Mouse (Mus musculus): ENCODE results near the gene Zfp169. TPM values are rescaled to one million over a fixed set of nuclear protein-coding genes. Genes with fewer than 3 reads are reported as not detected.
A peak's percentile ranks its signal among the peaks of the same experiment; 100 is the strongest.

Zfp169 gene
- polyA plus RNA-seq (2015; fragmentation: Nextera tagmentation; extraction: Ambion mirVana), result 7.9 and 8.4 TPM in 2 replicates

GRCm38 (mm10) chr13:48513003-48513929, at the start of gene Zfp169, which contains the start of gene A830005F24Rik:
Gene Zfp169, minus strand, starts transcription at chr13:48513451.
Gene A830005F24Rik, plus strand, starts transcription at chr13:48513570.
- ATAC-seq, result peak; percentile 99

GRCm38 (mm10) chr13:48562336-48562735, 49.1 kb upstream of the Zfp169 start:
- WGBS, result 93% methylated on average over 5 of the region's 5 CpGs
- no peaks in the 10 kb centered on the region for H3K9me3 ChIP-seq (ENCODE audit: control insufficient read depth, low read length)
- ATAC-seq, result no peak
- H3K4me2 ChIP-seq (ENCODE audit: low read length), result no peak overlapping the region
- peaks cover 7% of the 10 kb centered on the region for H3K4me1 ChIP-seq (replicated peaks; ENCODE audit: control insufficient read depth, insufficient read depth, low read length)
- no peak overlapping the region for H3K4me3 ChIP-seq (replicated peaks; ENCODE audit: low read length)
- no peaks in the 10 kb centered on the region for H3K27me3 ChIP-seq (replicated peaks; ENCODE audit: control insufficient read depth, insufficient read depth, low read length)
- no peaks in the 10 kb centered on the region for H3K36me3 ChIP-seq (ENCODE audit: control insufficient read depth, insufficient read depth)
- H3K27ac ChIP-seq (ENCODE audit: low read length), result no peak overlapping the region
- H3K9ac ChIP-seq (replicated peaks; ENCODE audit: low read depth, low read length), result no peak overlapping the region

More at GRCm38 (mm10) chr13:48513003-48513929, at the start of gene Zfp169, which contains the start of gene A830005F24Rik:
- Histone ChIP-seq H3K4me1 (replicated peaks; ENCODE audit: control insufficient read depth, insufficient read depth, low read length) (peaks cover 9% of the 10 kb centered on the region), H3K9me3 (ENCODE audit: control insufficient read depth, low read length) (no peaks in the 10 kb centered on the region), H3K4me2 (ENCODE audit: low read length) (peak within 1 kb of the TSS; percentile 96), H3K27ac (ENCODE audit: low read length) (0 out of 2 replicates have a peak within 1 kb of the TSS, but pooled peaks have one; percentile 6), H3K9ac (replicated peaks; ENCODE audit: low read depth, low read length) (peak within 1 kb of the TSS; percentile 80), H3K27me3 (replicated peaks; ENCODE audit: control insufficient read depth, insufficient read depth, low read length) (no peaks in the 10 kb centered on the region), H3K36me3 (ENCODE audit: control insufficient read depth, insufficient read depth) (no peaks in the 10 kb centered on the region), H3K4me3 (replicated peaks; ENCODE audit: low read length) (peak within 1 kb of the TSS; percentile 69)
- 2% methylated on average over 34 of the region's 34 CpGs for WGBS

- no peak overlapping the region for H3K4me2 ChIP-seq (ENCODE audit: low read length)
- no peak overlapping the region for H3K4me3 ChIP-seq (replicated peaks; ENCODE audit: low read length)
- H3K36me3 ChIP-seq (ENCODE audit: control insufficient read depth, insufficient read depth), result no peaks in the 10 kb centered on the region
- H3K27me3 ChIP-seq (replicated peaks; ENCODE audit: control insufficient read depth, insufficient read depth, low read length), result no peaks in the 10 kb centered on the region
- WGBS, result 95% methylated on average over 2 of the region's 2 CpGs
- no peak overlapping the region for H3K9ac ChIP-seq (replicated peaks; ENCODE audit: low read depth, low read length)
- H3K9me3 ChIP-seq (ENCODE audit: control insufficient read depth, low read length), result no peaks in the 10 kb centered on the region
- no peak for ATAC-seq
- no peak overlapping the region for H3K27ac ChIP-seq (ENCODE audit: low read length)
- peaks cover 7% of the 10 kb centered on the region for H3K4me1 ChIP-seq (replicated peaks; ENCODE audit: control insufficient read depth, insufficient read depth, low read length)
Measured at GRCm38 (mm10) chr13:48561481-48561880, 48.2 kb upstream of the Zfp169 start.

- Histone ChIP-seq H3K4me1 (replicated peaks; ENCODE audit: control insufficient read depth, insufficient read depth, low read length) (peaks cover 21% of the 10 kb centered on the region), H3K9me3 (ENCODE audit: control insufficient read depth, low read length) (no peaks in the 10 kb centered on the region), H3K27me3 (replicated peaks; ENCODE audit: control insufficient read depth, insufficient read depth, low read length) (no peaks in the 10 kb centered on the region), H3K4me2 (ENCODE audit: low read length) (no peak overlapping the region), H3K9ac (replicated peaks; ENCODE audit: low read depth, low read length) (no peak overlapping the region), H3K36me3 (ENCODE audit: control insufficient read depth, insufficient read depth) (no peaks in the 10 kb centered on the region), H3K4me3 (replicated peaks; ENCODE audit: low read length) (no peak overlapping the region), H3K27ac (ENCODE audit: low read length) (no peak overlapping the region)
- no peak for ATAC-seq
- 79% methylated on average over 1 of the region's 1 CpGs for WGBS
Measured at GRCm38 (mm10) chr13:48555976-48556375, 42.7 kb upstream of the Zfp169 start.

- no peak for ATAC-seq
- WGBS, result 93% methylated on average over 1 of the region's 1 CpGs
- Histone ChIP-seq H3K4me3 (replicated peaks; ENCODE audit: low read length) (no peak overlapping the region), H3K36me3 (ENCODE audit: control insufficient read depth, insufficient read depth) (no peaks in the 10 kb centered on the region), H3K9ac (replicated peaks; ENCODE audit: low read depth, low read length) (no peak overlapping the region), H3K9me3 (ENCODE audit: control insufficient read depth, low read length) (no peaks in the 10 kb centered on the region), H3K27ac (ENCODE audit: low read length) (no peak overlapping the region), H3K27me3 (replicated peaks; ENCODE audit: control insufficient read depth, insufficient read depth, low read length) (no peaks in the 10 kb centered on the region), H3K4me2 (ENCODE audit: low read length) (no peak overlapping the region), H3K4me1 (replicated peaks; ENCODE audit: control insufficient read depth, insufficient read depth, low read length) (peaks cover 21% of the 10 kb centered on the region)
Measured at GRCm38 (mm10) chr13:48554552-48554951, 41.3 kb upstream of the Zfp169 start.

- Histone ChIP-seq H3K36me3 (ENCODE audit: control insufficient read depth, insufficient read depth) (no peaks in the 10 kb centered on the region), H3K9me3 (ENCODE audit: control insufficient read depth, low read length) (no peaks in the 10 kb centered on the region), H3K4me2 (ENCODE audit: low read length) (no peak overlapping the region), H3K4me3 (replicated peaks; ENCODE audit: low read length) (no peak overlapping the region), H3K27me3 (replicated peaks; ENCODE audit: control insufficient read depth, insufficient read depth, low read length) (no peaks in the 10 kb centered on the region), H3K9ac (replicated peaks; ENCODE audit: low read depth, low read length) (no peak overlapping the region), H3K4me1 (replicated peaks; ENCODE audit: control insufficient read depth, insufficient read depth, low read length) (peaks cover 21% of the 10 kb centered on the region), H3K27ac (ENCODE audit: low read length) (peak overlapping the region; percentile 94)
- no peak; the same call in 1 of the 2 replicates for ATAC-seq
- 20% methylated on average over 5 of the region's 5 CpGs for WGBS
Measured at GRCm38 (mm10) chr13:48553511-48553910, 40.3 kb upstream of the Zfp169 start.

- whole genome bisulfite sequencing, result 26% methylated on average over 21 of the region's 21 CpGs
- Histone ChIP-seq H3K36me3 (ENCODE audit: control insufficient read depth, insufficient read depth) (no peaks in the 10 kb centered on the region), H3K27ac (ENCODE audit: low read length) (peak overlapping the region; percentile 94), H3K9ac (replicated peaks; ENCODE audit: low read depth, low read length) (peak overlapping the region; percentile 63), H3K27me3 (replicated peaks; ENCODE audit: control insufficient read depth, insufficient read depth, low read length) (no peaks in the 10 kb centered on the region), H3K4me3 (replicated peaks; ENCODE audit: low read length) (peak overlapping the region; percentile 27), H3K4me1 (replicated peaks; ENCODE audit: control insufficient read depth, insufficient read depth, low read length) (peaks cover 21% of the 10 kb centered on the region), H3K9me3 (ENCODE audit: control insufficient read depth, low read length) (no peaks in the 10 kb centered on the region), H3K4me2 (ENCODE audit: low read length) (peak overlapping the region; percentile 58)
- ATAC-seq, result peak; percentile 94
Measured at GRCm38 (mm10) chr13:48552181-48553090, 39.2 kb upstream of the Zfp169 start.

- Histone ChIP-seq H3K9me3 (ENCODE audit: control insufficient read depth, low read length) (no peaks in the 10 kb centered on the region), H3K27me3 (replicated peaks; ENCODE audit: control insufficient read depth, insufficient read depth, low read length) (no peaks in the 10 kb centered on the region), H3K4me2 (ENCODE audit: low read length) (no peak overlapping the region), H3K9ac (replicated peaks; ENCODE audit: low read depth, low read length) (no peak overlapping the region), H3K27ac (ENCODE audit: low read length) (no peak overlapping the region), H3K4me1 (replicated peaks; ENCODE audit: control insufficient read depth, insufficient read depth, low read length) (peaks cover 29% of the 10 kb centered on the region), H3K4me3 (replicated peaks; ENCODE audit: low read length) (no peak overlapping the region), H3K36me3 (ENCODE audit: control insufficient read depth, insufficient read depth) (no peaks in the 10 kb centered on the region)
- no peak for ATAC-seq
- WGBS, result 94% methylated on average over 5 of the region's 5 CpGs
Measured at GRCm38 (mm10) chr13:48548296-48548695, 35.0 kb upstream of the Zfp169 start.

GRCm38 (mm10) chr13:48547623-48548022, 34.4 kb upstream of the Zfp169 start:
- no peak overlapping the region for H3K27ac ChIP-seq (ENCODE audit: low read length)
- no peak overlapping the region for H3K4me2 ChIP-seq (ENCODE audit: low read length)
- H3K9ac ChIP-seq (replicated peaks; ENCODE audit: low read depth, low read length), result no peak overlapping the region
- H3K36me3 ChIP-seq (ENCODE audit: control insufficient read depth, insufficient read depth), result no peaks in the 10 kb centered on the region
- H3K4me3 ChIP-seq (replicated peaks; ENCODE audit: low read length), result no peak overlapping the region
- WGBS, result 89% methylated on average over 6 of the region's 6 CpGs
- ATAC-seq, result no peak
- peaks cover 22% of the 10 kb centered on the region for H3K4me1 ChIP-seq (replicated peaks; ENCODE audit: control insufficient read depth, insufficient read depth, low read length)
- no peaks in the 10 kb centered on the region for H3K9me3 ChIP-seq (ENCODE audit: control insufficient read depth, low read length)
- no peaks in the 10 kb centered on the region for H3K27me3 ChIP-seq (replicated peaks; ENCODE audit: control insufficient read depth, insufficient read depth, low read length)
